Mouse (Mus musculus) MEL (cell line): ENCODE measurements around the gene Ezh1. TPM values are rescaled to one million over a fixed set of nuclear protein-coding genes. Genes with fewer than 3 reads are reported as not detected.

ENCODE experiments used
- DNase-seq: peaks from one replicate; pipeline ENCODE4 v3.0.0; 2011; ENCODE audit warnings: low read depth, low spot score
- H3K27ac ChIP-seq: 2 replicates; pipeline ENCODE4 v1.5.1; 2012; ENCODE audit warnings: low read depth, mild to moderate bottlenecking, control low read depth, low read length, moderate library complexity; ENCODE audit not compliant: control insufficient read depth
- H3K27me3 ChIP-seq, 2 experiments: fragments of 150-350 bp in 1 of 2; sonication (generic) in 1 of 2; 2 replicates each; pipeline ENCODE4 v1.6.1; 2012; ENCODE audit warnings: low read length in 2 of 2, mild to moderate bottlenecking in 2 of 2, improper control_type of control experiment in 1 of 2, moderate library complexity in 1 of 2; ENCODE audit not compliant: insufficient read depth in 2 of 2, control insufficient read depth in 1 of 2
- H3K36me3 ChIP-seq, 2 experiments: 2 replicates each; pipeline ENCODE4 v1.6.1; 2012 to 2014; ENCODE audit warnings: low read length in 2 of 2, improper control_type of control experiment in 1 of 2, inconsistent platforms in 1 of 2, mild to moderate bottlenecking in 1 of 2; ENCODE audit not compliant: insufficient read depth in 2 of 2, control insufficient read depth in 1 of 2
- H3K4me1 ChIP-seq, 2 experiments: fragments of 150-350 bp in 1 of 2; sonication (generic) in 1 of 2; 2 replicates each; pipeline ENCODE4 v1.6.1; 2012; ENCODE audit warnings: low read length in 2 of 2, improper control_type of control experiment in 1 of 2, mild to moderate bottlenecking in 1 of 2; ENCODE audit not compliant: insufficient read depth in 2 of 2, control insufficient read depth in 1 of 2
- H3K4me3 ChIP-seq, 2 experiments: fragments of 150-350 bp in 1 of 2; sonication (generic) in 1 of 2; 2 replicates each; pipeline ENCODE4 v1.5.1; 2012; ENCODE audit warnings: low read depth in 2 of 2, low read length in 2 of 2, mild to moderate bottlenecking in 2 of 2, moderate library complexity in 2 of 2, control low read depth in 1 of 2, improper control_type of control experiment in 1 of 2; ENCODE audit not compliant: control insufficient read depth in 1 of 2, insufficient read depth in 1 of 2
- H3K79me2 ChIP-seq: 2 replicates; pipeline ENCODE4 v1.6.1; 2012; ENCODE audit warnings: mild to moderate bottlenecking, low read length, moderate library complexity; ENCODE audit not compliant: control insufficient read depth, poor library complexity, insufficient read depth
- H3K9ac ChIP-seq: 2 replicates; pipeline ENCODE4 v1.6.1; 2012; ENCODE audit warnings: low read depth, mild to moderate bottlenecking, control low read depth, low read length, moderate library complexity; ENCODE audit not compliant: control insufficient read depth, poor library complexity, severe bottlenecking
- H3K9me3 ChIP-seq: fragments of 150-350 bp; sonication (generic); replicated peaks from 2 replicates; pipeline ENCODE4 v1.6.1; 2012; ENCODE audit warnings: mild to moderate bottlenecking, low read length, improper control_type of control experiment, moderate library complexity; ENCODE audit not compliant: insufficient read depth
- BHLHE40 ChIP-seq: IDR thresholded peaks from 2 replicates; pipeline ENCODE4 v1.6.1; 2012; ENCODE audit warnings: low read depth, mild to moderate bottlenecking, inconsistent platforms, low read length, improper control_type of control experiment, borderline replicate concordance
- CHD1 ChIP-seq: IDR thresholded peaks from 2 replicates; pipeline ENCODE4 v1.6.1; 2012; ENCODE audit warnings: low read depth, mild to moderate bottlenecking, inconsistent platforms, low read length, improper control_type of control experiment
- CHD2 ChIP-seq: IDR thresholded peaks from 2 replicates; pipeline ENCODE4 v1.6.1; 2011; ENCODE audit warnings: low read length, improper control_type of control experiment
- CTCF ChIP-seq, 3 experiments: IDR thresholded peaks in 2 of 3; conservative IDR thresholded peaks in 1 of 3; 2 replicates each; pipeline ENCODE4 v1.5.1; 2011 to 2012; ENCODE audit warnings: low read length in 3 of 3, low read depth in 2 of 3, mild to moderate bottlenecking in 2 of 3, improper control_type of control experiment in 1 of 3, inconsistent platforms in 1 of 3, mixed read lengths in 1 of 3, moderate library complexity in 1 of 3; ENCODE audit not compliant: control insufficient read depth in 1 of 3, insufficient read depth in 1 of 3, poor library complexity in 1 of 3, severe bottlenecking in 1 of 3
- E2F4 ChIP-seq: IDR thresholded peaks from 2 replicates; pipeline ENCODE4 v1.6.1; 2011; ENCODE audit warnings: low read depth, low read length, improper control_type of control experiment, borderline replicate concordance
- ELF1 ChIP-seq: IDR thresholded peaks from 2 replicates; pipeline ENCODE4 v1.6.1; 2014; ENCODE audit warnings: low read depth, mild to moderate bottlenecking, inconsistent platforms, low read length, improper control_type of control experiment, moderate library complexity
- EP300 ChIP-seq, 2 experiments: IDR thresholded peaks; 2 replicates each; pipeline ENCODE4 v1.6.1; 2011; ENCODE audit warnings: improper control_type of control experiment in 2 of 2, low read length in 2 of 2, low read depth in 1 of 2, mild to moderate bottlenecking in 1 of 2
- GABPA ChIP-seq: IDR thresholded peaks from 2 replicates; pipeline ENCODE4 v1.6.1; 2012; ENCODE audit warnings: low read depth, mild to moderate bottlenecking, inconsistent platforms, low read length, improper control_type of control experiment, moderate library complexity
- HCFC1 ChIP-seq: IDR thresholded peaks from 2 replicates; pipeline ENCODE4 v1.6.1; 2012; ENCODE audit warnings: low read depth, mild to moderate bottlenecking, inconsistent platforms, low read length, improper control_type of control experiment, moderate library complexity
- JUND ChIP-seq: IDR thresholded peaks from 2 replicates; pipeline ENCODE4 v1.6.1; 2011; ENCODE audit warnings: low read depth, mild to moderate bottlenecking, improper control_type of control experiment, low read length
- KAT2A ChIP-seq: conservative IDR thresholded peaks from 2 replicates; pipeline ENCODE4 v1.6.1; 2012; ENCODE audit warnings: low read depth, low read length, improper control_type of control experiment, inconsistent platforms
- MAFK ChIP-seq: IDR thresholded peaks from 2 replicates; pipeline ENCODE4 v1.6.1; 2011; ENCODE audit warnings: low read depth, mild to moderate bottlenecking, low read length, improper control_type of control experiment, borderline replicate concordance
- MAX ChIP-seq: IDR thresholded peaks from 2 replicates; pipeline ENCODE4 v1.6.1; 2011; ENCODE audit warnings: low read length, improper control_type of control experiment
- MAZ ChIP-seq: IDR thresholded peaks from 2 replicates; pipeline ENCODE4 v1.6.1; 2012; ENCODE audit warnings: low read depth, mild to moderate bottlenecking, inconsistent platforms, low read length, improper control_type of control experiment
- MXI1 ChIP-seq: IDR thresholded peaks from 2 replicates; pipeline ENCODE4 v1.6.1; 2011; ENCODE audit warnings: mild to moderate bottlenecking, low read depth, low read length, improper control_type of control experiment
- MYB ChIP-seq: IDR thresholded peaks from 2 replicates; pipeline ENCODE4 v1.6.1; 2011; ENCODE audit warnings: mild to moderate bottlenecking, low read depth, low read length, improper control_type of control experiment
- MYC ChIP-seq: IDR thresholded peaks from 2 replicates; pipeline ENCODE4 v1.6.1; 2011; ENCODE audit warnings: low read depth, mild to moderate bottlenecking, low read length, improper control_type of control experiment, moderate library complexity
- NRF1 ChIP-seq: IDR thresholded peaks from 2 replicates; pipeline ENCODE4 v1.6.1; 2014; ENCODE audit warnings: low read depth, mild to moderate bottlenecking, inconsistent platforms, low read length, improper control_type of control experiment, moderate library complexity; ENCODE audit not compliant: poor library complexity, insufficient read depth, severe bottlenecking
- POLR2AphosphoS2 ChIP-seq: IDR thresholded peaks from 2 replicates; pipeline ENCODE4 v1.6.1; 2011; ENCODE audit warnings: low read length, improper control_type of control experiment
- RCOR1 ChIP-seq: IDR thresholded peaks from 2 replicates; pipeline ENCODE4 v1.6.1; 2012; ENCODE audit warnings: low read depth, mild to moderate bottlenecking, inconsistent platforms, low read length, improper control_type of control experiment
- SIN3A ChIP-seq: IDR thresholded peaks from 2 replicates; pipeline ENCODE4 v1.6.1; 2012; ENCODE audit warnings: low read length, improper control_type of control experiment, inconsistent platforms
- TBP ChIP-seq: IDR thresholded peaks from 2 replicates; pipeline ENCODE4 v1.8.0; 2011; ENCODE audit warnings: low read depth, low read length, improper control_type of control experiment
- TCF12 ChIP-seq: IDR thresholded peaks from 2 replicates; pipeline ENCODE4 v1.6.1; 2014; ENCODE audit warnings: low read depth, mild to moderate bottlenecking, inconsistent platforms, low read length, improper control_type of control experiment, moderate library complexity
- UBTF ChIP-seq: IDR thresholded peaks from 2 replicates; pipeline ENCODE4 v1.6.1; 2012; ENCODE audit warnings: low read depth, mild to moderate bottlenecking, inconsistent platforms, low read length, improper control_type of control experiment, moderate library complexity, borderline replicate concordance; ENCODE audit not compliant: insufficient read depth
- USF1 ChIP-seq: IDR thresholded peaks from 2 replicates; pipeline ENCODE4 v1.6.1; 2014; ENCODE audit warnings: low read depth, mild to moderate bottlenecking, inconsistent platforms, low read length, improper control_type of control experiment, moderate library complexity
- USF2 ChIP-seq, 2 experiments: IDR thresholded peaks; 2 replicates each; pipeline ENCODE4 v1.6.1; 2011 to 2012; ENCODE audit warnings: improper control_type of control experiment in 2 of 2, low read length in 2 of 2, borderline replicate concordance in 1 of 2, inconsistent platforms in 1 of 2, low read depth in 1 of 2, mild to moderate bottlenecking in 1 of 2; ENCODE audit not compliant: insufficient read depth in 1 of 2
- ZKSCAN1 ChIP-seq: IDR thresholded peaks from 2 replicates; pipeline ENCODE4 v1.6.1; 2012; ENCODE audit warnings: low read depth, mild to moderate bottlenecking, inconsistent platforms, low read length, improper control_type of control experiment, moderate library complexity
- ZMIZ1 ChIP-seq: IDR thresholded peaks from 2 replicates; pipeline ENCODE4 v1.6.1; 2012; ENCODE audit warnings: low read depth, mild to moderate bottlenecking, inconsistent platforms, low read length, improper control_type of control experiment, moderate library complexity
- ZNF384 ChIP-seq: IDR thresholded peaks from 2 replicates; pipeline ENCODE4 v1.6.1; 2012; ENCODE audit warnings: low read depth, mild to moderate bottlenecking, inconsistent platforms, low read length, improper control_type of control experiment
- polyA plus RNA-seq, 2 experiments: library from polyadenylated mRNA; stranded (reverse) in 1 of 2; unstranded in 1 of 2; fragments of >175 nt in 1 of 2; fragments of >200 nt in 1 of 2; gene quantifications; 2 replicates each; pipeline versions ENCODE4 v1.2.1 to v1.2.4; 2012; ENCODE audit warnings: low replicate concordance in 2 of 2, low read depth in 1 of 2; ENCODE audit not compliant: insufficient read length in 2 of 2, insufficient read depth in 1 of 2, missing spikeins in 1 of 2
- total RNA-seq: library from RNA; depleted of rRNA; stranded (reverse); fragments of 300-350 nt; gene quantifications from 2 replicates; pipeline ENCODE4 v1.2.3, GENCODE M21; 2012

Gene Ezh1
- total and polyA plus RNA-seq, 3 experiments = 5.0 to 8.4 TPM; not detected in 1

GRCm38 (mm10) chr11:101187541-101187940 is 38.7 kb downstream of the Ezh1 start:
- peaks cover 10 to 26% of the 10 kb centered on the region in 2 experiments for H3K4me1 ChIP-seq
- H3K4me3 ChIP-seq = no peak overlapping the region
- no peak for DNase-seq
- H3K27ac ChIP-seq = no peak overlapping the region
- H3K9ac ChIP-seq = no peak overlapping the region
- H3K36me3 ChIP-seq = peaks cover 0 to 23% of the 10 kb centered on the region in 2 experiments; a peak in 2 of 4 replicates
- TF ChIP-seq SIN3A (no peak), MYC (no peak), MYB (no peak), TBP (no peak), UBTF (no peak), MXI1 (no peak), POLR2AphosphoS2 (no peak), ZMIZ1 (no peak), HCFC1 (no peak), CTCF (IDR thresholded peaks at IDR 0.05 in 2 of 3, conservative IDR thresholded peaks at IDR 0.05 in 1 of 3; ENCODE audit: control insufficient read depth in 1 of 3, insufficient read depth in 1 of 3, low read depth in 2 of 3, low read length in 3 of 3, poor library complexity in 1 of 3, severe bottlenecking in 1 of 3) (no peak), MAZ (no peak), CHD2 (no peak), USF2 (IDR thresholded peaks at IDR 0.05; ENCODE audit: borderline replicate concordance in 1 of 2, insufficient read depth in 1 of 2, low read depth in 1 of 2, low read length in 2 of 2) (no peak), TCF12 (no peak), ELF1 (no peak), BHLHE40 (no peak), JUND (no peak), KAT2A (no peak)
- no peaks in the 10 kb centered on the region for H3K79me2 ChIP-seq
- H3K27me3 ChIP-seq = no peaks in the 10 kb centered on the region
- H3K9me3 ChIP-seq = no peaks in the 10 kb centered on the region

- peaks cover 0 to 23% of the 10 kb centered on the region in 2 experiments; a peak in 2 of 4 replicates for H3K36me3 ChIP-seq
- no peak overlapping the region for H3K4me3 ChIP-seq
- H3K27me3 ChIP-seq = no peaks in the 10 kb centered on the region
- H3K9ac ChIP-seq = no peak overlapping the region
- TF ChIP-seq ZKSCAN1 (no peak), MAFK (no peak), GABPA (no peak), HCFC1 (no peak), CHD1 (no peak), MYC (no peak), MAZ (no peak), NRF1 (no peak), ZNF384 (no peak), POLR2AphosphoS2 (no peak), KAT2A (no peak), EP300 (IDR thresholded peaks at IDR 0.05; ENCODE audit: low read depth in 1 of 2, low read length in 2 of 2) (no peak), UBTF (no peak), MAX (no peak), SIN3A (no peak), RCOR1 (no peak), E2F4 (no peak), USF1 (no peak)
- H3K27ac ChIP-seq = no peak overlapping the region
- no peak for DNase-seq
- peaks cover 10 to 26% of the 10 kb centered on the region in 2 experiments for H3K4me1 ChIP-seq
- H3K79me2 ChIP-seq = no peaks in the 10 kb centered on the region
- no peaks in the 10 kb centered on the region for H3K9me3 ChIP-seq
Observed at GRCm38 (mm10) chr11:101186526-101187247, 39.6 kb downstream of the Ezh1 start.
